Mouse (Mus musculus) c-Kit-positive CD71-positive TER-119-positive erythroid progenitor cells, embryonic 14.5 days (primary cell): ENCODE measurements around the gene Eddm3b.
"Not testable (repeated sequence)": the region's sequence is repeated elsewhere in the genome, so short reads cannot be mapped to it uniquely, and the experiment has no call there.

Source experiments
- DNase-seq: peaks from one replicate; pipeline ENCODE4 v3.0.0-alpha.2; 2013; ENCODE audit warnings: low spot score

Eddm3b gene

DNA sequence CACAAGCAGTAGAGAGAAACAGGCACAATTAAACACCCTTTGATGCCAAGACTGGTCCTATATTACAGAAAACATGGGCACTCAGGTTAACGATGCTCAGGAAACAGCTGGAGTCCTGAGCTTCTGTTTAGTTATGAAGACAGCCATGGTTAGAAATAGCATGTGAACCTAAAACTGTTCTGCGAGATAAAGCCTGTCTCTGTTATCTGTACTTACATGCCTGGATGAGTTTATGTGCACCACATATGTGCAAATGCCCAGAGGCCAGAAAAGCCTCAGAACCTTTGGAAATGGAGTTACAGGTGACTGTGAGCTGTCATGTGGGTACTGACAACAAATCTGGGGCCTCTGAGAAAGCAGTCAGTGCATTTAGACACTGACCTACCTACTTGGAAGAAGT lies 29.7 kb downstream of the Eddm3b start:
- peak; percentile 80 for DNase-seq

DNA sequence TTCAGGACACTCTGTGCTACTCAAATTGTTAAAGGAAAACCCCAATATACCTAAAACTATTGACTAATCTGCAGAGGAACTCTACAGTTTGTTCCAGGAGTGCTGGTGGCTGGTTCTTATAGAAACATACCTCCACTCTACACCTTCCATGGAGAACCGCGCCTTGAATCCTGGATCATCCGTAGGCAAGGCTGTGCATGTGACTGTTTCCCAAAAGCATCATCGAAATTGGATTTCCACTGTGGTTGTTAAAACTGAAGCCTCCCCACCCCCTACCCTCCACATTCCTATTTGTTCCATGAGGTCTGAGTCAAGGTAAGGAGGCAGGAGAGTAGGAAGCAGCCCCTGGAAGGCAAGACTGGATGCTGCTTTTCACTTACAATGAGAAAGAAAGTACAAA lies 30.2 kb downstream of the Eddm3b start:
- no peak for DNase-seq

DNA sequence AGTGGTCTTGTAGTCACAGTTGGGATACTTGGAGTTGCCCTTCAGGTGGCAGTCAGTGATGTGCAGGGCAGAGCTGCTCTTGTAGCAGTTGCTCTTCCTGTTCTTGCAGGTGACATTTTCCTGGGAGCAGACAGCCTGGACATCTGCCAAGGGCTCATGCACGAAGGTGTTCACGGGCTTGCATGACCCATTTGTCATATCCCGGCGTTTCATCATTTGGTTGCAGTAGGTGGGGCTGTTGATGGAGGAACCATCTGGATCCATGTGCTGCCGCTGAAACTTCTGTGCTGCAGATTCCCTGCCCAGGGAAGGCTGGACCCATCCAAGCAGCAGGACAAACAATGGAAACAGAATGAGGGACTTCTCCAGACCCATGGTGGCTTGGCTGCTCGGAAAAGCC lies 31.3 kb downstream of the Eddm3b start:
- no peak for DNase-seq

DNA sequence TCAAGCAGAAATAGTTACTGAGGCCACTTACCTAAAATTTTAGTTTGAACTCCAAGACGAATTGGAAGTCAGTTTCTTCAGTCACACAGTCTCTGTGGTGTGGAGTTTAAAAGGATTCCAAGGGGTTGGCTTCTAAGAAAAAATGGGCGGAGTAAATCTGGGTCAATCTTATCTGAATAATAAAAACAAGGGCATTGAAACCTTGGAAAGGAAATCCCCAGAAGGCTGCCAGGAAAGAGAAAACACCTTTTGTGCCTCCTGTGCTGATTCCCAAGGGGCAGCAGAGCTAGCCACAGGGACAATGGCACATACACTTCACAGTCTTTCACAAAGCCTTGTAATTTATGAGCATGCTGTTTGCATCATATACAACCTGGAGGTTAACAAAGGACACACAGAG lies 32.5 kb downstream of the Eddm3b start, which contains the start of gene Rnase1:
TSS of gene Rnase1 (minus strand) at position 101 of the 400 bp plus-strand sequence.
- DNase-seq, result peak; percentile 27

DNA sequence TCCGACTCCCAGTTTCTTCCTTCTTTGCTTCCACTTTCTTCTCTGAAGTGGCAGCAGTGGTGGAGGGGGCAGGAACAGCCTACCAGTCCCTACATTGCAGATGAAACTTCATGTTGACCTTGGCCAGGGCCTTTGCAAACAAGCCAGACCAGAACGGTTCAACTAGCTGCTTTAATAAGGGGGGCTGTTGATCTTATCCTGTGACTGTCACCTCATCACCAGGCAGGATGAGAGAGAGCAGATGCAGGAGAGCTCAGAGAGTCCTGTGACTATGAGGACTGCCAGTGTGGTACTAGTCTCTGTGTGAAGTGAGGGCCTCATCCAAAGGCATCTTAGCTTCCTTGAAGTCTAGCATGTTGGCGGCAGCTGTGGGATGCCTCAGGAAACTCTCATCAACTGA lies 33.8 kb downstream of the Eddm3b start:
- no peak for DNase-seq

DNA sequence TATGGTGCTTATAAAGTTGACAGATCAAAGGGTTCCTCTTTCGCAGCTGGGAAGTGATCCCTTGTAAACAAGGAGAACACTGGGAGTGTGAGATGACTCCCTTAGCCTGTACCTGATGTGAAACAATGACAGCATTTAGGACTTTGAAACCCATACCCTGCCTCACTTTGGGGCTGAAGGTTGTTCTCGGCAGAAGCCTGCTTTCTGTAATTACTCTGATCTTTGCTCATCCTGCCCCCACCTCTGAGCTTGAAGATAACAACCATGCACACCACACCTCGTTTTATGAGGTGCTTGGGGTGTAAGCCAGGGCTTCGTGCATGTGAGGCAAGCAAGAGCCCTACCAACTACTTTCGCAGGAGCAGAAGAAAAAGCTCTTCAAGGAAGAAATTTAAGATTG lies 34.9 kb downstream of the Eddm3b start:
- DNase-seq, result peak; percentile 53

DNA sequence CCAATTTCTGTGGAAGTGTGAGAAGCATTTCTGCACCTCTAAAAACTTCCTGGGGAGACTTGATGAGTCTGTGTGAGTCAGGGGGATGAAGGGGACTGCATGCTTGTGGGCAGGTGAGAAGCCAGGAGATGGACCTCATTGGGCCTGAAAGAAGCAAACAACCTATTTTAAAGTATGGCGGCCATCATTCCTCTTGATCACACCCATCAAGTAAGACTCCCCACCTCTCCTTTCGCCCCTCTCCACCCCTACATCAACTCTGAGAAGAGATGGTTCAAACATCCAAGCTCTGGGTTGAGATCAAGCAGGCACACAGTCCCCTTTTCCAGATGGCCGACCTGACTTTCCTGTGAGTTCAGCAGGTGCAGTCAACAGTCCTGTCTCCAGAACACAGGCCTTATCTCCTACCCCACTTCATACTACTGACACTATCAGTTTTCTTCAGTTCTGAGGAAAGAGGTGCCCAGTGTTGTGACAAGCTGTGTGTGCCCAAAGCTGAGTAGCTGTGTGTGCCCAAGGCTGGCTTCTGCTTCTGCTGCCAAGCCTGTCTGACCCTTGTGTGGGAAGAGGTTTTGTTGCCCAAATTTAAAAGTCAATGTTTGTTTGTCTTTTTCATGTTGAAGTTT lies 36.1 kb downstream of the Eddm3b start:
- DNase-seq, result peak; percentile 62

DNA sequence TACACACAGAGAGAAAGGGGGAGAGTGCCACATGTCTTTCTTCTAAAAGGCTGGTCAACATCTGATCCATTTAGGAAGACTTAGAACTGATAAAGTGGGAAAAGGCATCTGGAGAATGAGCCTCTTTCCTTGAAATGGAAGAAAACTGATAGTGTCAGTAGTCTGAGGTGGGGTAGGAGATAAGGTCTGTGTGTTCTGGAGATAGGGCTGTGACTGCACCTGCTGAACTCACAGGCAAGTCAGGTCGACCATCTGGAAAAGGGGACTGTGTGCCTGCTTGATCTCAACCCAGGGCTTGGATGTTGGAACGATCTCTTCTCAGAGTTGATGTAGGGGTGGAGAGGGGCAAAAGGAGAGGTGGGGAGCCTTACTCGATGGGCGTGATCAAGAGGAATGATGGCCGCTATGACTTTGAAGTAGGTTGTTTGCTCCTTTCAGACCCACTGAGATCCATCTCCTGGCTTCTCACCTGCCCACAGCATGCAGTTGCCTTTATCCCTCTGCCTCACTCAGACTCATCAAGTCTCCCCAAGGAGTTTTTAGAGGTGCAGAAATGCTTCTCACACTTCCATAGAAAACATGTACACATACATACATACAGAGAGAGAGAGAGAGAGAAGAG lies 38.1 kb downstream of the Eddm3b start:
- DNase-seq, result peak; percentile 62

DNA sequence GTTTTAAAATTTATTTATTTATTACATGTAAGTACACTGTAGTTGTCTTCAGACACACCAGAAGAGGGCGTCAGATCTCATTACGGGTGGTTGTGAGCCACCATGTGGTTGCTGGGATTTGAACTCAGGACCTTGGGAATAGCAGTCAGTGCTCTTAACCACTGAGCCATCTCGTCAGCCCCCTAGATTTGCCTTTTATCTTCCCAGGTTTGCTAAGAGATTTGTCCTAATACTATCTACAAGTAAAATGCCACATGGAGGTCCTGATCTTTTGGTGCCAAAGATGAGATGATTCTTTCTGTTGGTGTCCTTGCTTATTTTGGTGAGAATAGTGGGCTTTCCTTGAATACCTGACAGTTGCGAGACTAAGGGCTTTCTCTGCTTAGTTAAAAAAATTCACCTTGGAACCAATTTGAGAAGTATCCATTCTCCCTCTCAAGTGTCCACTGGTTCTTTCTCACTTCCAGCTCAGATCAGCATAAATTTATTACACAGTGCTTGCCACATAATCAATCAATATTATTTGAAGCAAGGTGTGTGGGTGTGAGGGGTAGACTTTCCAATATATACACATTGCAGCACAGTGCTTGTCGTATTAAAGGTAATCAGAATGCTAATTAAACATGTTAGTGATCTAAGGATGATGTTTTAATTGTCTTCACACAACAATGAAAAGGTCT lies 42.0 kb downstream of the Eddm3b start:
- no peak for DNase-seq

DNA sequence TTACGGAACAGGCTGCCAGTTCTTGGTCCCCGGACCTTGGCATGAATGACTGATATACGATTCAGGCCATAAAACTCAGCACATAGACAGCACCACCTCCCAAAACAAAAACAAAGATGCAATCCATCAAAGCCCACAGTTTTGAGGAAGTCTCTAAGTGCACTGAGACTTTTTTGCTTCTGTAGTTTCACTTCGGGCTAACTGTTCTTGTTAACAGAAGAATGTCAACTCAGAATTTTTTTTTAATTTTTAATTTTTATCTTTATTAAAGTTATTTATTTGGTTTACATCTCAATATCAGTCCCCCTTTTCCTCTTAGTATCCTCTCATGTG lies 42.5 kb downstream of the Eddm3b start:
- DNase-seq, result no peak

DNA sequence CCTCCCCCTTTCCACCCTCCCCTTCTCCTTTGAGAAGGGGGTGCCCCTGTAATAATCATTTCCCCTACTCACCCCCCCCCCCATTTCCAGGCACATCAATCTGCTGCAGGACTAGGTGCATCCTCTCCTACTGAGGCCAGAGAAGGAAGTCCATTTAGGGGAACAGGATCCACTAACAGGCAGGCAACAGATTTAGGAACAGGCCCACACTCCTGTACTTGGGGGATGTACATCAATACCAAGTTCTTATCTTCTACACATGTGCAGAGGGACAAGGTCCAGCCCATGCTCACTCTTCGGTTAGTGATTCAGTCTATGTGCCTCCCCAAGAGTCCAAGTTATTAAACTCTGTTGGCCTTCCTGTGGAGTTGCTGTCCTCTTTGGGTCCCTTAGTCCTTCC lies 42.8 kb downstream of the Eddm3b start:
- DNase-seq, result no peak

DNA sequence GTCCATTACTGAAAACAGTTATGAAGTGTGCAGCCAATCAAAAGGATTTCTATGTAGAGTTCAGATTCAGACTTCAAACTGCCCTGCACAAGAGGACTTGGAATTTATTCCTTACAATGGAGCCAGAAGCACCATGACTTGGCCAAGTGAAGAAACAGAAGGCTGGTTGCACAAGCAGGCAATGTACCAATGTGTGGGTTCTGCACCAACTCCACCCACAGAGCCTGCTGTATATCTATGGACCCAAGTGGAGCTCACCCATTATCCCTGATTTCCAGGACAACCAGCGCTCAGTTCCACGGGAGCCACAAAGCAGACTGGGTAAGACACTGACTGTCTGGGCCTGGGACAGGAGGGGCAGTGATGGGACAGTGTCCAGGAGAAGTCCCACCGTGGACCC lies 47.8 kb downstream of the Eddm3b start, which contains the start of gene Rnase2b:
TSS of gene Rnase2b (plus strand) at position 285 of the 400 bp plus-strand sequence.
- not testable (repeated sequence) for DNase-seq

DNA sequence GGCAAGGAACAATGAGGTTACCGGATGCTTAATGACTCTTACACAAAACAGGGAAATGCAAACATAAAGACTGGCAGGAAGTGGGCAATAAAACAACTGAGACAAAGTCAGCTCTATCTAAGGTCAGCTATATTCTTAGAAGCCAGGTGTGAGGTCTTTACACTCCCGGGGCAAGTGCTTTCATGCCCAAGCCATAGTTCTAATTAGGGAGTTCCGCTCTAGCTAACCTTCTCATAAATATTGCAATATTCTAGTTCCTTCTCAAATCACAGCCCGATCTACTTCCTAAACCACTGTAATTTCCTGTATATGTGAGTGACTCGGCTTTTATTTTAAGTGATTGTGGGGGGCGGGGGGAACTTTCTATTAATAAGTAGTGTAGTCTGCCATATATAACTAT lies 49.1 kb downstream of the Eddm3b start:
- not testable (repeated sequence) for DNase-seq

DNA sequence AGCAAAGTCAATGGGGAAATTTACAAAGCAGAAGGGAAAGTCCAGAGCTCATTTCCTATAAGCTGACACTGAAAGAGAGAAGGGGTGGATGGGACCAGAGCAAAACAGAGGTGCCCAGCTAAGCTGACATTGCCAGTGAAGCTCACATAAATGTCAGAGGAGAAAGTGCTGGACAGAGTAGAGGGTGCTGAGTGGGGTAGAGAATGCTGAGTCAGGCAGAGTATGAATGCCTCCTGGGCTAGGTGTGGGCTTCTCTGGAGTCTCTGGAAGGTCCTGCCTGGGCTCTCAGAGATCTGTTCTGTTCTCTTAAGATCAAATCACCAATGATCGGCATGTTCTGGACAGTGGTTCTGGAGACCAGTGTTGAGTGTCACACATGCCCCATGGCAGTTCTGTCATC lies 51.2 kb downstream of the Eddm3b start:
- no peak for DNase-seq

DNA sequence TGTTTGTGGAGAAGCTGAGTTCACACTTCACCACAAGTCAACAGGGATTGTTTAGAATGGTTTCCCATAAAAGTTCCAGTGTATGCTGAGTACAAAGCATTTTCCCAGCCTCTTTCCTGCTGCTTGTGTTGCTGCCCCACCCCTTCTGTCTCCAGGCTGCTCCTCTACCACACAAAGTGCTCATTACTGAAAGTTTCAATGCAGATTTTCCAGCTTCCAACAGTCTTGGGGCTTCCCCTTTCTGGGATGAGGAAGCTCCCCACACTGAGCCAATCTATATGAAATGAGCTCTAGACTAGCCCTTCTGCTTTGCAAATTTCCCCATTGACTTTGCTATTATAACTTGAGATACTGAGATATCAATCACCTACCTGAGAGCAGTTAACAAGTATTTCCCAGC lies 51.8 kb downstream of the Eddm3b start:
- no peak for DNase-seq
